Mouse (Mus musculus) megakaryocyte, adult 5-6 weeks (primary cell): ENCODE measurements around the gene Dctn2. TPM values are rescaled to one million over a fixed set of nuclear protein-coding genes. Genes with fewer than 3 reads are reported as not detected.

Experiments used
- ATAC-seq: 2 replicates; pipeline ENCODE4 v1.8.0; 2016; ENCODE audit warnings: mild to moderate bottlenecking, inconsistent platforms; ENCODE audit not compliant: poor library complexity, severe bottlenecking
- total RNA-seq, 2 experiments: library from RNA; stranded (forward) in 1 of 2; stranded (reverse) in 1 of 2; fragments of 153-499, 151-499 nt in 1 of 2; fragments of 221-1000, 200-1000 nt in 1 of 2; gene quantifications; 2 replicates each; pipeline versions ENCODE4 v1.2.3 to v1.2.4; 2015 to 2017

Dctn2 gene
- total RNA-seq (2015) (78.9 and 82.6 TPM in 2 replicates), total RNA-seq (2017) (90.1 and 96.4 TPM in 2 replicates)

DNA sequence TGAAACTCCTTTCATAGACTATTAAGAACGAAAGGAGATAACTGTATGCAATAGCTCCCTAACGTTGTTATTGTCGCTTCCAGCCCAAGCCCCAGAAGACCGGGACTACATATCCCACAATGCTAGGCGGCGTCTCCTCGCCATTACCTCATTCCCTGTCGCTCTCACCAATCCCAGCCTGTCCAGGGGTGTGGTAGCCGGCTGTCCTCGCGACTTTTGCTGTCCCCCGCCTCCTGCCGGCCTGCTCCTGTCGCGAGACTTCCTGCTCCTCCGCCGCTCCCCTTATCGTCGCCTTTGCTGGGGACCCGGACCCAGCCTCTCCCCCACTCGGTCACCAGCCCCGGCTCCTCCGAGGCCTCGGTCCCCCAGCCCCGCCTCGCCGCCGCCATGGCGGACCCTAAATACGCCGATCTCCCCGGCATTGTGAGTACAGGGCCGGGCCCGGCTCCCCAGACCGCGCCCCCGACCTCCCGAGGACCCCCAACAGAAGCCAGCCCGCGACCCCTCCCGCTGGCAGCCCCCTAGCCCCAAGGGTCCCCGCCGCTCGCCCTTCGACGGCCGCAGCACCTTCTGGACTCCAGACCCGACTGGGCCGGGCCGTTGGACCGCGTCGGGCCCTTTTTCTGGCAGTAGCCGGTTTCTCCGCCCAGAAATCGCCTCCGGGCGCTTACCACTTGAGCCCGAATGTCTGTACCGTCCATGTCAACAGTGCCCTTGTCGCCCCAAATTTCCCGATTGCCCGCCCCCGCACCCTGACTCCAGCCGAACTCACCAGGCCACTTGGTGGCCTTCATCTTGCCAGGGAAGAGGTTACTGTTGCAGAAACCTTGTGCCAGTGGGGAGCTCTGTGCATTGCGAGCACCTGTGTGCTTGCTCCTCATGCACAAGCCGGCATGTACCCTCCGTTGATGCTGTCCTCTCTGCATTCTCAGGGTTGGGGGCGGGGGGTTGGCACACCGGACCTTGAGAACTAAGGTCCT lies at the start of gene Dctn2:
Dctn2 (plus strand) TSS at position 257 of the 980 bp plus-strand sequence.
- ATAC-seq, result peak; percentile 98

DNA sequence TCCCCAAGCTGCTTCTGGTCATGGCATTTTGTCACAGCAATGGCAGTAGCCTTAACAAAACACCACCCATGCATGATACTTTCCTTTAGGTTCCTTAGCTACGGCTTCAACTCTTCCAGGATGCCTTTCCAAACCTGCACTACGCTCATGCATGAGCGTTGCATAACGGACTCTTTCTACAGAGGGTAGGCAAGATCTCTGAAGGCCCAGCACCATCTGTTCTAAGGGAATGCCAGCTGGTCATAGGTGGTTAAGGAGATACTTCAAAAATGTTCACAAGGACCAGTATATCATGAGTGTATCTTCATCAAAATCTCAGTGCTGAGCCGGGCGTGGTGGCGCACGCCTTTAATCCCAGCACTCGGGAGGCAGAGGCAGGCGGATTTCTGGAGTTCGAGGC lies 49.7 kb upstream of the Dctn2 start:
- no peak for ATAC-seq

DNA sequence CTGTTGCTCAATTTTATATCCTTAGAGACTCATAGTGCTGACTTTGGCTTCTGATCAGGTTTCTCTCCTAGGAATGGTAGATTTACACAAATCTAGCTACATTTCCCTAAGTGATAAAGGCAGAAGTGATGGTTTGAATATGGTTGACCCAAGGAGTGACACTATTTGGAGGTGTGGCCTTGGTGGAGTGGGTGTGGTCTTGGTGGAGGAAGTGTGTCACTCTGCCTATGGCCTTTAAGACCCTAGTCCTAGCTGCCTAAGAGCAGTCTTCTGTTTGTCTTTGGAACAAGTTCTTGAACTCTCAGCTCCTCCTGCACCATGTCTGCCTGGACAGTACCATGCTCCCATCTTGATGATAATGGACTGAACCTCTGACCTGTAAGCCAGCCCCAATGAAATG lies 49.0 kb upstream of the Dctn2 start:
- peak; percentile 54 for ATAC-seq

- ATAC-seq, result no peak
Measured at GRCm38 (mm10) chr10:127218339-127218738, 47.8 kb upstream of the Dctn2 start.

- ATAC-seq, result no peak
Measured at GRCm38 (mm10) chr10:127225213-127225612, 41.0 kb upstream of the Dctn2 start.

DNA sequence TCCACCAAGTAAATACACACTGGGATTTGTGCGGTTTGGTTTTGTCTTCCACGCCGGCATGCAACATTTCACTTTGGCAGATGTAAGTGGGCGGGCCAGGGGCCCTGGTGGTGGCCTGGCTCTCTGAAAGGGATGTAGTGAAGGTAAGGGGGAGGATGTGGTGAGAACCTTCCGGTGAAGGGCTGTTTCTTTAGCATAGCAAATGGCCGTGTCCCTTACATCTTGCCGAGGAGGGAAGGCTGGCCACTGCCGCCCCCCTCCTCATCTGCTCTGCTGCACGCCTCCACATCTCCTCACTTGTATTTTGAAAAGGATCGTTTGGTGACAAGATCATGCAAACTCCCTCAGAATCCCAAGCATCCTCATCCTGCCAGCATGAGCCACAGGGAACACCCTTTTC lies 40.4 kb upstream of the Dctn2 start:
- peak; percentile 45 for ATAC-seq

GRCm38 (mm10) chr10:127226318-127226895 lies 39.8 kb upstream of the Dctn2 start:
- ATAC-seq, result no peak

DNA sequence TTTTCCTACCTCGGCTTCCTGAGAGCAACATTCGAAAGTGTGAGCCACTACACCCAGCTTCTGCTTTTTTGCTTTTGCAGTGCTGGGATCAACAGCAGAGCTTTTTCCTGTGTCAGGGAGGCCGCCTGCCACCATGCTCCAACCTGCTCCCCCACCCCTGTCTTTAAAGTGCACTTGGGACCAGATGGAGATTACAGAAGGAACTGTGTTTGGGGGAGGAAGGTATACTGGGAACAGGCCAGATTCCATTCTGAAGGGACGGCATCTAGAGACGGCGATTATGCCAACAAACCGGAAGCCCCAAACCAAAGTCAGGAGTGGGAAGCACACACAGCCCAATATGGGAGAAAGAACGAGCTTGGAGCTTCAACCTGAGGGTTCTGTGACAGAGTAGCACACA lies 39.0 kb upstream of the Dctn2 start:
- peak; percentile 41 for ATAC-seq

- peak; percentile 62 for ATAC-seq
Measured at GRCm38 (mm10) chr10:127228897-127229296, 37.3 kb upstream of the Dctn2 start.

DNA sequence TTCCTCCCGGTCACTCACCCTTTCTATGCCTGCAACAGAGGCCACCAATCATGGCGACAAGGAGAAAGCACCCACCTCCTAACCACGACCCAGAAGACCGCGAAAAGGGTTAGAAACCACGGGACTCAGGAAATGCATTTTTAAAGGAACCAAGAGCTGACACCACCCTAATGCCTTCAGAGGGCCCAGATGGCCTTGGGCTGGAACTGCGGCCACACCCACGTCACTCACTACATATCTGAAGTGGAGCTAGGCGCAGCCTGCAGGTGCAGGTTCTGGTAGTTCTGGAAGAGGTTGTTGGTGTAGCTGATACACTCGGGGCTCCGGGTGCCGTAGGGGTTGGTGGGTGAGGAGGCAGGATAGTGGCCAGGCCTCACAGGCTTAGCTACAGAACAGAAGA lies 35.5 kb upstream of the Dctn2 start:
- peak; percentile 50 for ATAC-seq

DNA sequence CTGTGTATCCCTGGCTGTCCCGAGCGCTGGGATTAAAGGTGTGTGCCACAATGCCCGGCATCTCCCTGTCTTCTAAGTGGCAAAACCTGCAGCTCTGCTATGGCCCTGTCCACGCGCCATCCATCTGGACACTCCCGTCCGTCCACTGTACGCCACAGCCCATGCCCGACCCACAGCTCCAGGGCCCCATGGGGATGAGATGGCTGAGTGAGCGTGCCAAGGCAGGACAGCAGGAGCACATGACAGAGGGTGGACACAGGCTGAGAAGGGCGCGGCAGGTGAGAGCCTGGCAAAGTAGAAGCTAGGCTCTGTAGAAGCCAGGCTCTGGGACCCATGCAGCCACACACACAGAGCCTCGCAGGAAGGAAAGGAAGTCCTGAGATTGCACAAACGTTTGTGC lies 34.4 kb upstream of the Dctn2 start:
- ATAC-seq, result no peak

DNA sequence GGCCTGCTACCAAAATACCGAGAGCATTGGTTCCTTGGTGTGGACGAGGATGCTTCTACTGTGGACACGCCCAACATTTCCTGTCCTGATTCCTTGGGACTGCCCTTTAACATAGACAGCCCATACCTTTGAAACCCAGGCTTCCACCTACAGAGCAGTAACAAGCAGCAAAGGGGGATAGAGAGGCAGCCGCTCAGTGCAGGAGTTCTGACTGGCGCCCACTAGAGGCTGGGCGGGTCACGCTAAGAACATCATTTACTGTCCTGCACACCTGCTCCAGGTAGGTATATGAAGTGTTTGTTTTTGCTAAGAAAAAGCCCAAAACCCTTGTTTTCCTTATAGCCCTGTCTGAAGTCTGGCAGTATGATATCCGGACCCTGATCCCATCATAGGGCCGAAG lies 33.0 kb upstream of the Dctn2 start:
- ATAC-seq, result no peak

DNA sequence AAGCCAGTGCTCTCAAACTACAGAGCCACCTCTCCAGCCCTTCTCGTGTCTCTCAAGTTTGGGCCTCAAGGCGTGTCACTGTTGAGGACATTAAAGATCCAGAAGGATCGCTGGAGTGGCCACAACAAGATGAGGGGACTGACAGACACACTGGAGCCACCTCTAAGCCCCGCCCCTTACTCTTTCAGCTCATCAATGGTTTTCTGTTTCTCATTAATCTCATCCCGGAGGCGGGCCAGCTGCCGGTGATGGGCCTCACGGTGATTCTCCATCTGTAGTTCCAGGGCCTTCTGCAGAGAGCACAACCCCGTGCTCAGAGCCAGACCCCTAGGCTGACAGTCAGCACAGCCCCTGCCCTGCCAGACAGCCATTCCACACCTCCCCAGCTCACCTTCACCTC lies 29.6 kb upstream of the Dctn2 start:
- no peak for ATAC-seq

DNA sequence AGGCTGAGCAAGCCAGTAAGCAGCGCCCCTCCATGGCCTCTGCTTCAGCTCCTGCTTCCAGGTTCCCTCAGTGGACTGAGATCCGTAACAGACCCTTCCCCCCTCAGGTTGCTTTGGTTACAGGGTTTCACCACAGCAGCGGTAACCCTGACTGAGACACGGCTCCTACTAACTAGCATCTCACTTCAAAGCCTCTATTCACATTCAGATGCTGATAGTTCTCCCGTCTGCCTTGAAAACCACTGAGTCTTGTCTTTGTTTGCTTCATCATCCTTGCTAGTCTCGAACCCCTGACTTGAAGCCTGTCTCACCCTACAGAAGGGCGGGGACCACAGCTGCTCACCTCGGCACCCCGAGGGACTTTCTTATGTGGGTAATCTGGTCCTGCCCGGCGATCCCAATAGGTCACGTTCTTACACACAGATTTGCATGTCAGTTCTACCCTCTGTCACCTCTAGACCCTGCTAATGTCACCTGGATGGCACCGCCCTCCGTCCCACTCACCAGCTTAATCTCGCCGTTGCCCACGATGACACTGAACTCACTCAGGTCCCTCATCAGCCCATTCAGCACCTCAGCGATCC lies 27.8 kb upstream of the Dctn2 start:
- ATAC-seq, result no peak

GRCm38 (mm10) chr10:127250810-127251209 lies 15.4 kb upstream of the Dctn2 start:
- ATAC-seq, result no peak

DNA sequence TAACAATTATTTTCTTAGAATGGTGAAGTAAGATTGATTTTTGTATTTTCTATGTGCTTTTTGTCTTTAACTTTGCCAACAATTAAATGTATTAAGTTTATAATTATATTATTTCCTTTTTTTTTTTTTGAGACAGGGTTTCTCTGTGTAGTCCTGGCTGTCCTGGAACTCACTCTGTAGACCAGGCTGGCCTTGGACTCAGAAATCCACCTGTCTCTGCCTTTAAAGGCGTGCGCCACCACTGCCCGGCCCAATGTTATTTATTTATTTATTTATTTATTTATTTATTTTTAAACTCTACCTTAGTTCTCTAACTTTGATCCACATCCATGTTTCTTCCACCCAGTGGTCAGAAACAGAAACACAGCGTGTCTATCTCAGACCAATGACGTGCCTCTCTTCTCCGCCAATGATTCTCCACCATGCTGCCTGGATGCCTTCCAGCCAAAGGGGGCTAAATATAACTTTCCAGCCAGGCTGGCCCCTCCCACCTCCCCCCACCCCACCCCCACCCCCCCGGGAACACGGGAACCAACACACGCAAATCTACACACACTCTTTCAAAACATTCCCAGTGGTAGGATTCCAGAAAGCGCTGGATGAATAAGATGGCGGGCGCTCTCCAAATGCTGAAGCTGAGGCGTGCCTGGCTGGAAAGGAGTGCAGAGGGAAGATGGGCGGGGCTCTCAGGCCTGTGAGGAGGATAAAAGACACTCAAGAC lies 10.4 kb upstream of the Dctn2 start:
- no peak for ATAC-seq

- ATAC-seq, result no peak
Measured at GRCm38 (mm10) chr10:127257790-127258189, 8.4 kb upstream of the Dctn2 start.

- ATAC-seq, result no peak
Measured at GRCm38 (mm10) chr10:127258489-127258888, 7.7 kb upstream of the Dctn2 start.

DNA sequence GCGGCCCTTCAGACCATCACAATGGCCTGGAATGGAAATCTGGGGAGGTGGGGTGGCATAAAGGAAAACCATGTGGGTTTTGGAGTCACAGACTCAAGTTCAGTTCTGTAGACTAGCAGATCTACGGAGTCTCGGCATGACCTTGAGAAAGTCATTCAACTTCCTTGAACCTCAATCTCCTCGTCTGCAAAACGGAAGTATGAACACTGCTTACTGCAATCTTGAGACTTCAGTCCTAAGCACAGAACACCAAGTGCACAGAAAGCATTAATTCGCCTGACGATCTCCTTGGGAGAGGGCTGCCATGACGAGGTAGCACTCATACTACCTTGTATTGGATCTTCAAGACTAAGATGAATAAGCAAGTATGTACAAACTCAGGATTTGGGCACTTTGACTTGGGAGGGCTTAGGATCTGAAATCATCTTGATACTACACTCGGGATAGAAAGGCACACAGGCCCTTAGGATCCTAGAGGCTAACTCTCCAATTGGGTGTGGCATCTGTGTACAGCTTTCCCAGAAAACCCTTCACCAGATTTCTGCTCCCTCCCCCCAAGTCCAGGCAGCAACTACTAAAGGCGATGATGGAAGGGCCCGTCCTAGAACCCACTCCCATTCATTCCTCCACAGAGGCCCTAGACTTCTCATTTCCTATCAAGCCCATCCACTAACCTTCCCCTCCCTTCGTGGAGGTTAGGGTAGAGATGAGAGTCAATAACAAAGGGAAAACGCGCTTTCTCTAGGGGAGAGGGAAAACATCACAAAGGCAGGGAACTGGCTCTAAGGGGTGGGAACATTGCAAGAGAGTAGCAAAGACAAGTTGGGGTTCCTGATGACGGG lies 4.2 kb upstream of the Dctn2 start:
- no peak for ATAC-seq
